Mouse (Mus musculus) left cerebral cortex, postnatal 25 days (tissue): Measurements from ENCODE around the gene Adcy4. TPM values are rescaled to one million over a fixed set of nuclear protein-coding genes. Genes with fewer than 3 reads are reported as not detected.
A peak's percentile ranks its signal among the peaks of the same experiment; 100 is the strongest.

Experiments
- DNase-seq, 2 experiments: peaks; one replicate each; pipeline ENCODE4 v3.0.0; 2022; ENCODE audit warnings: low spot score in 2 of 2, mixed read lengths in 1 of 2
- intact Hi-C: fragments of 180-260 bp; cut with DNase I; formaldehyde crosslinking; loops from one replicate; pipeline ENCODE4 v1.15.1; 2025
- total RNA-seq, 2 experiments: library from RNA; stranded (reverse); gene quantifications; 2 replicates each; pipeline ENCODE4 v1.2.3; 2021

The Adcy4 gene
- total RNA-seq, result 1 to 10 TPM; 3.8 to 7.1 TPM

GRCm38 (mm10) chr14:55783958-55784235, at the start of gene Adcy4:
Gene Adcy4, minus strand, starts transcription at chr14:55784095.
- intact Hi-C loops, result no loop called here
- peak in 1 of 2 experiments; percentile 1 for DNase-seq

GRCm38 (mm10) chr14:55833126-55833525, 49.2 kb upstream of the Adcy4 start:
- no peak for DNase-seq
- intact Hi-C loops, result loop anchor here (10.0 kb wide), 1 partner anchor 128 kb away; no protein-coding TSS in a partner anchor

- no peak for DNase-seq
- intact Hi-C loops, result loop anchor here (10.0 kb wide), 1 partner anchor 126 kb away; no protein-coding TSS in a partner anchor
These were observed 46.4 kb upstream of the Adcy4 start for GRCm38 (mm10) chr14:55830331-55830730.

GRCm38 (mm10) chr14:55829854-55830253, 46.0 kb upstream of the Adcy4 start:
- intact Hi-C loops, result loop anchor here (10.0 kb wide), 1 partner anchor 125 kb away; no protein-coding TSS in a partner anchor
- DNase-seq, result no peak

- no peak for DNase-seq
- intact Hi-C loops, result no loop called here
These were observed 44.9 kb upstream of the Adcy4 start for GRCm38 (mm10) chr14:55828716-55829263.

- DNase-seq, result no peak
- intact Hi-C loops, result no loop called here
These were observed 42.9 kb upstream of the Adcy4 start for GRCm38 (mm10) chr14:55826551-55827340.

- DNase-seq, result no peak
- intact Hi-C loops, result no loop called here
These were observed 42.2 kb upstream of the Adcy4 start for GRCm38 (mm10) chr14:55826142-55826541.

GRCm38 (mm10) chr14:55825216-55826051, 41.5 kb upstream of the Adcy4 start:
- DNase-seq, result no peak
- intact Hi-C loops, result no loop called here

- intact Hi-C loops, result no loop called here
- no peak for DNase-seq
These were observed 40.8 kb upstream of the Adcy4 start for GRCm38 (mm10) chr14:55824481-55825215.

GRCm38 (mm10) chr14:55824001-55824480, 40.1 kb upstream of the Adcy4 start:
- intact Hi-C loops, result no loop called here
- DNase-seq, result no peak

- peak in 1 of 2 experiments; percentile 10 for DNase-seq
- intact Hi-C loops, result loop anchor here (2.0 kb wide), 2 partner anchors 40 to 96 kb away; no protein-coding TSS in a partner anchor
These were observed 39.3 kb upstream of the Adcy4 start, which contains the start of gene Nfatc4 for GRCm38 (mm10) chr14:55822991-55823762. Gene Nfatc4, plus strand, starts transcription at chr14:55823144.

GRCm38 (mm10) chr14:55822435-55822990, 38.6 kb upstream of the Adcy4 start:
- peak; percentile 56 to 59 for DNase-seq
- intact Hi-C loops, result loop anchor here (2.0 kb wide), 2 partner anchors 40 to 96 kb away; no protein-coding TSS in a partner anchor

GRCm38 (mm10) chr14:55820576-55820975, 36.7 kb upstream of the Adcy4 start:
- intact Hi-C loops, result no loop called here
- peak in 1 of 2 experiments; percentile 0 for DNase-seq

- intact Hi-C loops, result no loop called here
- peak in 1 of 2 experiments; percentile 0 for DNase-seq
These were observed 36.0 kb upstream of the Adcy4 start for GRCm38 (mm10) chr14:55819845-55820405.

GRCm38 (mm10) chr14:55815310-55815751, 31.4 kb upstream of the Adcy4 start:
- intact Hi-C loops, result no loop called here
- peak; percentile 9 to 37 for DNase-seq

GRCm38 (mm10) chr14:55814885-55815284, 31.0 kb upstream of the Adcy4 start:
- peak; percentile 45 to 65 for DNase-seq
- intact Hi-C loops, result no loop called here

- intact Hi-C loops, result no loop called here
- peak in 1 of 2 experiments; percentile 0 for DNase-seq
These were observed 11.7 kb upstream of the Adcy4 start for GRCm38 (mm10) chr14:55795380-55796163.
